Comparison of ENCODE assay signal across 8 mouse cellular contexts in genomic region chr14:62331457-62331856, GRCm38 (mm10). TPM values are rescaled to one million over a fixed set of nuclear protein-coding genes. Genes with fewer than 3 reads are reported as not detected.
DNase-seq lines count a peak whose midpoint lies in the region; ATAC-seq and TF ChIP-seq lines count a peak whose summit lies in the region.

No protein-coding gene starts in this region.

- H3K27me3 ChIP-seq in megakaryocyte, embryonic 14.5 days (replicated peaks), result no peaks in the 10 kb centered on the region
- no peaks in the 10 kb centered on the region for H3K27me3 ChIP-seq in limb, embryonic 14.5 days (ENCODE audit: control insufficient read depth, insufficient read depth, low read length)
- H3K27me3 ChIP-seq in stomach, embryonic 14.5 days (ENCODE audit: control insufficient read depth, insufficient read depth, low read length), result no peaks in the 10 kb centered on the region

- 23% methylated on average over 6 of the region's 6 CpGs for WGBS in limb, embryonic 14.5 days
- WGBS in stomach, embryonic 14.5 days, result 21% methylated on average over 6 of the region's 6 CpGs

- ATAC-seq in megakaryocyte, adult 5-6 weeks (ENCODE audit: poor library complexity, severe bottlenecking), result no peak
- ATAC-seq in erythroblast, adult 5-6 weeks (replicated peaks; ENCODE audit: low FRiP score, poor library complexity, severe bottlenecking), result peak; percentile 63
- no peak for ATAC-seq in limb, embryonic 14.5 days (ENCODE audit: low FRiP score, low read depth)
- no peak for ATAC-seq in stomach, embryonic 14.5 days (ENCODE audit: insufficient number of reproducible peaks, insufficient read depth, low FRiP score, low read depth)
- ATAC-seq in frontal cortex, adult (ENCODE audit: low TSS enrichment), result no peak
- ATAC-seq in activated CD4-positive, CD25-positive, alpha-beta regulatory T cell, adult 4 months, result no peak

- H3K4me1 ChIP-seq in megakaryocyte, embryonic 14.5 days, result peaks cover 47% of the 10 kb centered on the region
- H3K4me1 ChIP-seq in limb, embryonic 14.5 days (ENCODE audit: control insufficient read depth, insufficient read depth, low read length), result peaks cover 8% of the 10 kb centered on the region
- H3K4me1 ChIP-seq in stomach, embryonic 14.5 days (ENCODE audit: control insufficient read depth, insufficient read depth, low read length), result peaks cover 6% of the 10 kb centered on the region; the same call in 1 of the 2 replicates

- TF ChIP-seq POLR2A in limb, embryonic 14.5 days (IDR thresholded peaks at IDR 0.05; ENCODE audit: borderline replicate concordance, extremely low read depth, insufficient read depth, insufficient read length), result no peak

- H3K27ac ChIP-seq in limb, embryonic 14.5 days (replicated peaks; ENCODE audit: low read depth, low read length), result 0 out of 2 replicates have a peak overlapping the region, but pooled peaks have one; percentile 76
- H3K27ac ChIP-seq in stomach, embryonic 14.5 days (ENCODE audit: low read length), result no peak overlapping the region

- H3K9ac ChIP-seq in limb, embryonic 14.5 days (ENCODE audit: low read depth, low read length, severe bottlenecking), result peak overlapping the region; percentile 76; the same call in 1 of the 2 replicates
- H3K9ac ChIP-seq in stomach, embryonic 14.5 days (replicated peaks; ENCODE audit: low read depth, low read length), result 0 out of 2 replicates have a peak overlapping the region, but pooled peaks have one; percentile 14

- H3K36me3 ChIP-seq in megakaryocyte, embryonic 14.5 days (replicated peaks; ENCODE audit: low read length), result peaks cover 1% of the 10 kb centered on the region
- H3K36me3 ChIP-seq in limb, embryonic 14.5 days (ENCODE audit: control insufficient read depth, insufficient read depth, low read length), result no peaks in the 10 kb centered on the region
- H3K36me3 ChIP-seq in stomach, embryonic 14.5 days (ENCODE audit: control insufficient read depth, insufficient read depth, low read length), result no peaks in the 10 kb centered on the region

- peak overlapping the region; percentile 87 for H3K4me2 ChIP-seq in limb, embryonic 14.5 days (replicated peaks; ENCODE audit: low read depth, low read length, severe bottlenecking)
- H3K4me2 ChIP-seq in stomach, embryonic 14.5 days (replicated peaks; ENCODE audit: low read depth, low read length), result peak overlapping the region; percentile 73

- H3K9me3 ChIP-seq in megakaryocyte, embryonic 14.5 days, result no peaks in the 10 kb centered on the region
- H3K9me3 ChIP-seq in limb, embryonic 14.5 days (ENCODE audit: control insufficient read depth, low read length), result no peaks in the 10 kb centered on the region
- no peaks in the 10 kb centered on the region for H3K9me3 ChIP-seq in stomach, embryonic 14.5 days (ENCODE audit: control insufficient read depth, low read depth, low read length)

- H3K4me3 ChIP-seq in megakaryocyte, embryonic 14.5 days (replicated peaks), result peak overlapping the region; percentile 92
- peak overlapping the region; percentile 70 for H3K4me3 ChIP-seq in limb, embryonic 14.5 days (replicated peaks; ENCODE audit: low read length)
- H3K4me3 ChIP-seq in stomach, embryonic 14.5 days (ENCODE audit: low read depth, low read length), result peak overlapping the region; percentile 48

- no peak for DNase-seq in limb, embryonic 14.5 days (ENCODE audit: low spot score)
- DNase-seq in cerebellum, adult 11-12 months, result no peak

RNA-seq across cellular contexts. Expression of gene Dleu7, which starts 38.6 kb away (rescaled TPM):
- polyA plus RNA-seq in megakaryocyte, embryonic 14.5 days (2012; ENCODE audit: insufficient read depth, low replicate concordance), result 0.07 TPM in 1 of 2 replicates, not detected in the other
- 0.25 TPM in 1 of 2 replicates, not detected in the other for total RNA-seq in megakaryocyte, adult 5-6 weeks (2015)
- not detected in 2 replicates for total RNA-seq in megakaryocyte, adult 5-6 weeks (2017)
- total RNA-seq in erythroblast, adult 5-6 weeks (2015; ENCODE audit: low replicate concordance), result 1.0 TPM in 1 of 2 replicates, not detected in the other
- not detected in 2 replicates for total RNA-seq in erythroblast, adult 5-6 weeks (2017; ENCODE audit: low replicate concordance)
- polyA plus RNA-seq in limb, embryonic 14.5 days (2012; rRNA removed), result 1.5 and 2.7 TPM in 2 replicates
- 1.6 and 2.4 TPM in 2 replicates for polyA plus RNA-seq in limb, embryonic 14.5 days (2014; fragmentation: Nextera tagmentation; extraction: Ambion mirVana)
- polyA plus RNA-seq in stomach, embryonic 14.5 days (2014; fragmentation: Nextera tagmentation; extraction: Ambion mirVana), result 0.98 and 1.00 TPM in 2 replicates
- polyA plus RNA-seq in activated CD4-positive, CD25-positive, alpha-beta regulatory T cell, adult 4 months (2017; shearing (Covaris generic)), result not detected

RNA-seq across cellular contexts. Expression of gene Rnaseh2b, which starts 39.1 kb away (rescaled TPM):
- polyA plus RNA-seq in megakaryocyte, embryonic 14.5 days (2012; ENCODE audit: insufficient read depth, low replicate concordance), result 6.5 TPM in 1 of 2 replicates, not detected in the other
- 96.0 and 106 TPM in 2 replicates for total RNA-seq in megakaryocyte, adult 5-6 weeks (2015)
- total RNA-seq in megakaryocyte, adult 5-6 weeks (2017), result 60.5 and 61.5 TPM in 2 replicates
- 24.4 and 32.8 TPM in 2 replicates for total RNA-seq in erythroblast, adult 5-6 weeks (2015; ENCODE audit: low replicate concordance)
- total RNA-seq in erythroblast, adult 5-6 weeks (2017; ENCODE audit: low replicate concordance), result 22.2 and 27.3 TPM in 2 replicates
- polyA plus RNA-seq in limb, embryonic 14.5 days (2012; rRNA removed), result 17.4 and 29.6 TPM in 2 replicates
- polyA plus RNA-seq in limb, embryonic 14.5 days (2014; fragmentation: Nextera tagmentation; extraction: Ambion mirVana), result 58.8 and 64.3 TPM in 2 replicates
- polyA plus RNA-seq in stomach, embryonic 14.5 days (2014; fragmentation: Nextera tagmentation; extraction: Ambion mirVana), result 65.0 and 70.9 TPM in 2 replicates
- polyA plus RNA-seq in activated CD4-positive, CD25-positive, alpha-beta regulatory T cell, adult 4 months (2017; shearing (Covaris generic)), result 10 to 100 TPM; 39.6 to 52.2 TPM
